Mouse (Mus musculus): ENCODE data around the gene Fen1.

Gene Fen1

DNA sequence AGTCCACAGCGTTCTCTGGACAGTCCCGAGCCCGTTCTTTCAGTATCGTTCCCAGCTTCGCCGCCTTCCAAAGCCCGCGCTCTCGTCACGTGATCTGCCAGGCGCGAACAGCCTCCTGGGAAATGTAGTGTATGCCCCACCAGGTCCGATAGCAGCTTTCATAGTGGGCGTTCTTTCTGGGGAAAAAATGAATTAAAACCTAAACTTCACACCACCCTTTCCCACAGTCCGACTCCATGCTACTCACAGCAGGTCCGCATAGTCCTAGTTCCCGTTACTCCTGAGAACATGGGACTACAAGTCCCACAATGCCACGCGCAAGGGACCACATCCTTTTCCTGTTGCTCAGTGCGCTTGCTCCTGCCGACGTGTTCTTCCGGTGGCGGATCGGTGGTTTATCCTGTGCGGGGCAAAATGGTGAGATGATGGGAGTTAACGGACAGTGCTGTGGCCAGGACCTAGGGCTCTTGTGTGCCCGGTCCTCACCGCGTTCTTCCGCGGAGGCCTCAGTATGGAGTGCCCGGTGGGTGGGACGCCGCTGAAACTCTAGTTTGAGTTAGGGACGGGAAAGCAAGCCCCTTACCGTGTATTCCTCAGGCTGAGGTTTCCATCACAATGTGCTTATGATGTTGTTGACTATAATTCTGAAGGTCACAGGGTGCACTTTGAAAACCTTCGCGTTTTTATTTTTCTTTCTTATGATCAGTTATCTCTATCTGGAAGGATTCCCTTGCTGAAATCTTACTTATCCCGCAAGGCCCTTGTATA lies at the start of gene Fen1, which contains the start of gene Tmem258:
TSS of gene Fen1 (minus strand) at position 322 of the 768 bp plus-strand sequence.
TSS of gene Tmem258 (plus strand) at position 167 of the 768 bp plus-strand sequence.
- peak; percentile 90 for DNase-seq

- DNase-seq = no peak
These were observed 44.2 kb upstream of the Fen1 start for GRCm38 (mm10) chr19:10248128-10248527.

GRCm38 (mm10) chr19:10247165-10247564 lies 43.2 kb upstream of the Fen1 start:
- no peak for DNase-seq

- DNase-seq = no peak
These were observed 40.2 kb upstream of the Fen1 start for GRCm38 (mm10) chr19:10244183-10244582.

GRCm38 (mm10) chr19:10242916-10243315 lies 38.9 kb upstream of the Fen1 start:
- DNase-seq = no peak

GRCm38 (mm10) chr19:10240654-10241305 lies 36.8 kb upstream of the Fen1 start, which contains the start of gene Myrf:
Gene Myrf (minus strand): TSS chr19:10240748.
- DNase-seq = peak; percentile 41

- no peak for DNase-seq
These were observed 36.1 kb upstream of the Fen1 start for GRCm38 (mm10) chr19:10239975-10240653.

- DNase-seq = no peak
These were observed 35.5 kb upstream of the Fen1 start for GRCm38 (mm10) chr19:10239419-10239818.

DNA sequence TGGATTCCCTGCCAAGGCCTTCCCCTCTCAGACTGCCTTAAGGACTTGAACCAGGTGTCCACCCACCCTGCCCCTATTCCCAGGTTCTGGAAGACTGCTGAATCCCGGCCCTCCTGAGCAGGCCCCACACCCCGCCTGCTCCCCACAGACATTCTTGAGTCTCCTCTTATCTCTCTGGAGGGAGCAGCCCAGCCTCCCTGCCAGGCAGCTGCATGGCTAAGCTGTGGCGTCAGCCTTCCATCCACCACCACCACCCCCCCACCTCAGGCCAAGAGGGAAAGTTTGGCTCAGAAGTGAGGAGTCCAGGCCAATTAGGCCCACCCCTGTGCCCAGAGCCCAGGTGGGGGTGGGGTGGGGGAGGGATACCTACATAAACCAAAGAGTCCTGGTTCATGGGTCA lies 34.5 kb upstream of the Fen1 start:
- DNase-seq = no peak

GRCm38 (mm10) chr19:10235784-10236565 lies 32.0 kb upstream of the Fen1 start:
- DNase-seq = no peak

- DNase-seq = peak; percentile 26
These were observed 28.5 kb upstream of the Fen1 start for GRCm38 (mm10) chr19:10232327-10233017.

DNA sequence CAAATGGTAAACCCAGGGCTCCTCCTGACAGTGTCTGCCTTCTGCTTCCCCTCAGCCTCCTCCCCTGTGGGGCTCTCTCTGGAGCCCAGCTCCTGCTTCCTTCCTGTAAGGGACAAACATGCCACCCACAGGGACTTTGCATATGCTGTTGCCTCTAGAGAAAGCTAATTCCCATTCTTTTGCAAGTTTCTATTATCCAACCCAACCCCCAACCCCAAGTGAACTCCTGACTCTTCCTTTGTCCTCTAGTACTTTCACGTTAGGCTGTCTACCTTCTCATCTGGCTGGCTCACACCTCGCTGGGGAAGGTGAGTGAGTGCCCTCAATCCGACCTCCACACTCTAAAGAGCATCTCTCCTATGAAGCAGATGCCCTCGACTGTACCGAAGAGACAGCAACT lies 27.9 kb upstream of the Fen1 start:
- DNase-seq = no peak

- no peak for DNase-seq
These were observed 27.0 kb upstream of the Fen1 start for GRCm38 (mm10) chr19:10231016-10231415.

DNA sequence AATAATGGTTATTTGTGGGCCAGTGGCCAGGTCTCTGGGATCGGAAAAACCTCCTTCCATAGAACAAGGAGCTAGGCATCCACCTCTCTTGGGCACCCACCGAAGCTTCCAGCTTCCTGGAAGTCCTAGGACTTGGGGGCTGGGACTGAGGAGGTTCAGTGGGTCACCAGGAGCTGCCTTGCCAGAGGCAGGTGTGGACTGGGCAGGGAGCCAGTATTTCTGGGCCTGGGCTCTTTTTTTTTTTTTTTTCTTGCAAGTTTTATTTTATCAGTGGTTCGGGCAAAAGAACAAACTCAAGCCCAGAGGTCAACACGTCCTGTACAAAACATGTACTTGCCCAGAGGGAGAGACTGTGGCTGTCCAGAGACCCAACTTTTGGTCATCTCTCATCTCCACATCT lies 21.8 kb upstream of the Fen1 start:
- DNase-seq = no peak

DNA sequence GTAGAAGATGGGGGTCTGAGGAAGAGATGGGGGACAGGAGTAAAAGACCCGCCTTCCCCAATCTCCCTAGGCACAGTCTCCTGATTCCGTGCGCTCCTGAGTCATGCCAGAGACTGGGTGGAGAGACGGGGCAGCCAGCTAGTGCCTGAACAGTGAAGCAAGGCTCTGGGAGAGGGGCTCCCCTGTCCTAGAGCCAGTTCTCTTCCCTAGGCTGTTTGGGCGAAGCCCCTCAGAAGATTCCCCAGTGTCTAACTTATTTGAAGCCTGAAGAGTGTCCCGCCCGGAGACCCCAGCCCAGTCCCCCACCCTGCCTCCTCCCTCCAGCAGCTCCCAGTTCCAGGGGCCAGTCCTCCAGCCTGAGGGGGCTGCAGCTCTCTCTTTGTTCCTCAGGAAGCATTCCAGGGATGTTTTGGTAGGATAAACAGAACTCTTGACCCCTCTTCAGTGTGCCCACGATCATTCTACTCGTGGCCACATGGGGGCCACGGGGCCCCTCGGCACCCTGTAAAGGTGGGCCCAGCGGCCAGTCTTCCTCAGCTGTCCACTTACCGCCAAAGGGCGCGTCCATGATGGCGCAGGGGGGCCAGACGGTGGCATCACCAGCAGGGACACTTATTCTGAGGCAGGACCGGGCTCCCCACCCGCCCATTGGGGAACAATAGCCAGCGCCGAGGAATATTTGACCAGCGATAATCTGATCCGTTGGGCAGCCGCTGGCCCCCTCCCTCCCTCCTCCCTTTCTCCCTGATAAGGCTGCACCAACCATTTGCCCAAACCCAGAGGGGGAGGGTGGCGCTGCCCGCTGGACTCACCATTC lies 20.9 kb upstream of the Fen1 start:
- no peak for DNase-seq

GRCm38 (mm10) chr19:10223561-10223960 lies 19.6 kb upstream of the Fen1 start:
- no peak for DNase-seq

- no peak for DNase-seq
These were observed 18.7 kb upstream of the Fen1 start for GRCm38 (mm10) chr19:10222656-10223055.

DNA sequence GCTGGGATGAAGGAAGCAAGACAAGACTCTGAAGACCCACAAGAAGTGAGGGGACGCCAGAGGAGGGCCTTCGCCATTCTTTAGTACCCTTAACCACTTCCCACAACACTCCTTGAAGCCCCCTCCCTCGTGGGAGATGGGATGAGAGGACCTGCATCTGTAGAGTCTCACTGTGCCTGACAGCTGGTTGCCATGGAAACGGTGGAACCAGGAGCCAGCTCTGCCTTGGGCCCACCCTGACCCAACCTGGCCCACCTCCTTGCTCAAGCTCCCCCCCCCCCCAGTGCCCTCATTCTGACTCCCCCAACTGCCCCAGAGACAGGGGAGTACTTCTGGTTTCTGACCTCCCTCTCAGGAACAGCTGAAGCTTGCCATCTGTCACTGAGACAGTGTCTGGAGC lies 17.6 kb upstream of the Fen1 start:
- no peak for DNase-seq

- DNase-seq = no peak
These were observed 15.6 kb upstream of the Fen1 start for GRCm38 (mm10) chr19:10219593-10219992.

- no peak for DNase-seq
These were observed 15.1 kb upstream of the Fen1 start for GRCm38 (mm10) chr19:10219108-10219507.

DNA sequence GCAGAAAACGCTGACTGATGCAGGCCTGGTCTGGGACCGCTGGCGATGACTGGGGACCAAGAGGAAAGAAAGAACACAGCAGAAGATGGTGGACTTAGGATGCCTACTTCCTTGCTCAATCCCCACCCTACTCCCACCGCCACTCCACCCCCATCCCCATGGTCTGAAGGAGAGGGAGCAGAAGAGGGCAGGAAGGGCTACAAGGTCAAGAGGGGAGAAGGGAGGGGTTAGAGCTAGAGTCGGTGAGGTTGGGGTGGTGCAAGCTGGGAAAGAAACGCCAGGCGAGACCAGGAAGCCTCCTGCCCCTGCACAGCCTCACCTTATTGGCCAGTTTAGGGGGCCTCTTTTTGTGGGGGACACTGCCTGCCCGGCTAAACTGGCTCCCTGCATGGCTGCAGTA lies 12.1 kb upstream of the Fen1 start:
- DNase-seq = no peak

All from cerebellum, adult 11-12 months (tissue).